Mouse (Mus musculus): ENCODE results near the gene Metap1. TPM values are rescaled to one million over a fixed set of nuclear protein-coding genes. Genes with fewer than 3 reads are reported as not detected.

Metap1 gene
- polyA plus RNA-seq (2014; fragmentation: Illumina TruSeq; extraction: RNeasy Lipid Tissue Mini Kit (QIAGEN cat#74804); ENCODE audit: low read depth, low replicate concordance), result 57.6 TPM

GRCm38 (mm10) chr3:138489327-138490033 is at the start of gene Metap1:
Gene Metap1, minus strand, starts transcription at chr3:138489515.

GRCm38 (mm10) chr3:138526073-138526915 is 37.0 kb upstream of the Metap1 start, which contains the start of gene Eif4e:
Gene Eif4e, plus strand, starts transcription at chr3:138526179.

GRCm38 (mm10) chr3:138442612-138443464 is 46.5 kb downstream of the Metap1 start, which contains the start of gene Adh5:
Gene Adh5, plus strand, starts transcription at chr3:138443093.

GRCm38 (mm10) chr3:138415121-138415690 is 74.1 kb downstream of the Metap1 start, which contains the start of gene Adh4:
Gene Adh4, plus strand, starts transcription at chr3:138415466.

Other genes starting within 250 kb of the Metap1 start
- 3.2 TPM for gene Adh1, start 228.5 kb downstream of the Metap1 start, polyA plus RNA-seq (2014; fragmentation: Illumina TruSeq; extraction: RNeasy Lipid Tissue Mini Kit (QIAGEN cat#74804); ENCODE audit: low read depth, low replicate concordance)
- gene Adh6a, start 176.2 kb downstream of the Metap1 start, polyA plus RNA-seq (2014; fragmentation: Illumina TruSeq; extraction: RNeasy Lipid Tissue Mini Kit (QIAGEN cat#74804); ENCODE audit: low read depth, low replicate concordance), result not detected
- gene Adh6b, start 147.7 kb downstream of the Metap1 start, polyA plus RNA-seq (2014; fragmentation: Illumina TruSeq; extraction: RNeasy Lipid Tissue Mini Kit (QIAGEN cat#74804); ENCODE audit: low read depth, low replicate concordance), result 0.11 TPM
- gene Adh4, start 74.0 kb downstream of the Metap1 start, polyA plus RNA-seq (2014; fragmentation: Illumina TruSeq; extraction: RNeasy Lipid Tissue Mini Kit (QIAGEN cat#74804); ENCODE audit: low read depth, low replicate concordance), result 19.5 TPM
- 36.1 TPM for gene Adh5, start 46.4 kb downstream of the Metap1 start, polyA plus RNA-seq (2014; fragmentation: Illumina TruSeq; extraction: RNeasy Lipid Tissue Mini Kit (QIAGEN cat#74804); ENCODE audit: low read depth, low replicate concordance)
- gene Eif4e, start 36.7 kb upstream of the Metap1 start, polyA plus RNA-seq (2014; fragmentation: Illumina TruSeq; extraction: RNeasy Lipid Tissue Mini Kit (QIAGEN cat#74804); ENCODE audit: low read depth, low replicate concordance), result 704 TPM